In genomic region chr2:158376123-158376687, GRCm38 (mm10) we compare ENCODE assay signal across 9 mouse cellular contexts. TPM values are rescaled to one million over a fixed set of nuclear protein-coding genes. Genes with fewer than 3 reads are reported as not detected.
DNase-seq lines count a peak whose midpoint lies in the region; ATAC-seq lines count a peak whose summit lies in the region.
"Had no signal": no experiment of that assay in that cellular context is flagged by ENCODE, and none has a peak within 500 bp of the region (broad histone marks: within the 10 kb centered on the region; RNA-seq: fewer than 3 reads in every experiment).

No protein-coding gene starts in this region.

- ATAC-seq in forebrain, embryonic 12.5 days (ENCODE audit: low FRiP score), result no peak
- no peak for ATAC-seq in liver, embryonic 13.5 days (ENCODE audit: low read depth)
- ATAC-seq in granulocyte monocyte progenitor cell, adult 5-6 weeks (replicated peaks; ENCODE audit: poor library complexity, severe bottlenecking), result no peak

- peak; percentile 39 for DNase-seq in right cerebral cortex, adult 18-20 months
- DNase-seq in right cerebral cortex, postnatal 4 days, result no peak
- no peak for DNase-seq in liver, embryonic 13.5 days
- DNase-seq in spleen, adult 18-20 months, result no peak
- no peak for DNase-seq in embryo, embryonic 9.5 days (ENCODE audit: extremely low spot score)

- peak overlapping the region; percentile 51; the same call in 1 of the 2 replicates for H3K9ac ChIP-seq in forebrain, embryonic 12.5 days
- H3K9ac ChIP-seq in liver, embryonic 13.5 days, result no peak overlapping the region
- H3K9ac ChIP-seq: heart, embryonic 15.5 days had no signal

- no peak overlapping the region for H3K27ac ChIP-seq in forebrain, embryonic 12.5 days
- no peak overlapping the region for H3K27ac ChIP-seq in liver, embryonic 13.5 days
- H3K27ac ChIP-seq: heart, embryonic 15.5 days had no signal

- peaks cover 9% of the 10 kb centered on the region for H3K4me1 ChIP-seq in forebrain, embryonic 12.5 days
- 0 out of 2 replicates have a peak, but pooled peaks cover 2% of the 10 kb centered on the region for H3K4me1 ChIP-seq in liver, embryonic 13.5 days (replicated peaks)

- H3K4me2 ChIP-seq in forebrain, embryonic 12.5 days, result peak overlapping the region; percentile 64
- H3K4me2 ChIP-seq in liver, embryonic 13.5 days, result peak overlapping the region; percentile 47

- H3K9me3 ChIP-seq in forebrain, embryonic 12.5 days, result no peaks in the 10 kb centered on the region
- H3K9me3 ChIP-seq in liver, embryonic 13.5 days (replicated peaks), result no peaks in the 10 kb centered on the region
- H3K9me3 ChIP-seq: heart, embryonic 15.5 days had no signal

- no peaks in the 10 kb centered on the region for H3K36me3 ChIP-seq in forebrain, embryonic 12.5 days (replicated peaks)
- H3K36me3 ChIP-seq in liver, embryonic 13.5 days, result no peaks in the 10 kb centered on the region
- H3K36me3 ChIP-seq: heart, embryonic 15.5 days had no signal

- 23% methylated on average over 12 of the region's 12 CpGs for WGBS in forebrain, embryonic 12.5 days
- 26% methylated on average over 12 of the region's 12 CpGs for WGBS in liver, embryonic 13.5 days (ENCODE audit: insufficient replicate concordance)

- H3K27me3 ChIP-seq in forebrain, embryonic 12.5 days, result peaks cover 43% of the 10 kb centered on the region
- H3K27me3 ChIP-seq in liver, embryonic 13.5 days, result peaks cover 49% of the 10 kb centered on the region

- peak overlapping the region; percentile 41 for H3K4me3 ChIP-seq in forebrain, embryonic 12.5 days (replicated peaks)
- peak overlapping the region; percentile 40; the same call in 1 of the 2 replicates for H3K4me3 ChIP-seq in liver, embryonic 13.5 days (replicated peaks)

RNA-seq across cellular contexts. Expression of gene Snhg11, which starts 0.8 kb away (rescaled TPM):
- 34.1 and 39.7 TPM in 2 replicates for polyA plus RNA-seq in forebrain, embryonic 12.5 days (2016; fragmentation: Nextera tagmentation; extraction: Ambion mirVana)
- polyA plus RNA-seq in liver, embryonic 13.5 days (2015; fragmentation: Nextera tagmentation; extraction: Ambion mirVana), result 1.4 and 1.5 TPM in 2 replicates
- 0.04 TPM in 1 of 2 replicates, not detected in the other for total RNA-seq in granulocyte monocyte progenitor cell, adult 5-6 weeks (2014; fragmentation: Nextera tagmentation)
- total RNA-seq in granulocyte monocyte progenitor cell, adult 5-6 weeks (2017), result 0.21 TPM in 1 of 2 replicates, not detected in the other
- total RNA-seq: neutrophil, adult 5-6 weeks had no signal

RNA-seq across cellular contexts. Expression of gene Ralgapb, which starts 33.4 kb away (rescaled TPM):
- polyA plus RNA-seq in forebrain, embryonic 12.5 days (2016; fragmentation: Nextera tagmentation; extraction: Ambion mirVana), result 24.3 and 26.0 TPM in 2 replicates
- polyA plus RNA-seq in liver, embryonic 13.5 days (2015; fragmentation: Nextera tagmentation; extraction: Ambion mirVana), result 6.0 and 6.3 TPM in 2 replicates
- total RNA-seq in granulocyte monocyte progenitor cell, adult 5-6 weeks (2014; fragmentation: Nextera tagmentation), result 24.0 and 54.0 TPM in 2 replicates
- total RNA-seq in granulocyte monocyte progenitor cell, adult 5-6 weeks (2017), result 25.8 and 32.1 TPM in 2 replicates

Comparison
In these comparisons a context has a peak if more than half of its experiments do, and no peak if none do; other contexts are left out.
1. RNA of gene Snhg11, which starts 0.8 kb away (polyA plus RNA-seq): 34.1 to 39.7 TPM in forebrain, embryonic 12.5 days; 1.4 to 1.5 TPM in liver, embryonic 13.5 days; every median in the first group is over 10 times any median in the second.